Comparison of ENCODE assay signal across 30 mouse cellular contexts in genomic region chr1:24127866-24128265, GRCm38 (mm10). TPM values are rescaled to one million over a fixed set of nuclear protein-coding genes. Genes with fewer than 3 reads are reported as not detected.
"Had no signal": no experiment of that assay in that cellular context is flagged by ENCODE, and none has a peak within 500 bp of the region (broad histone marks: within the 10 kb centered on the region; RNA-seq: fewer than 3 reads in every experiment).

No protein-coding gene starts in this region.

- H3K27ac ChIP-seq: gastrocnemius, adult 2 months; heart, embryonic 10.5 days; heart, embryonic 13.5 days; heart, embryonic 15.5 days; hindbrain, embryonic 12.5 days; hindbrain, embryonic 15.5 days; hindbrain, postnatal 0 days; kidney, embryonic 15.5 days; kidney, postnatal 0 days; limb, embryonic 13.5 days; limb, embryonic 15.5 days; liver, embryonic 14.5 days had no signal

- H3K27me3 ChIP-seq: heart, embryonic 13.5 days; heart, embryonic 15.5 days; hindbrain, embryonic 12.5 days; hindbrain, embryonic 15.5 days; kidney, embryonic 15.5 days; limb, embryonic 13.5 days; limb, embryonic 15.5 days had no signal

- H3K4me1 ChIP-seq: heart, embryonic 10.5 days; heart, embryonic 13.5 days; heart, embryonic 15.5 days; hindbrain, embryonic 12.5 days; hindbrain, embryonic 15.5 days; kidney, embryonic 15.5 days; limb, embryonic 13.5 days; limb, embryonic 15.5 days had no signal

- DNase-seq: gastrocnemius, adult 2 months; gastrocnemius, postnatal 10 days; gastrocnemius, postnatal 25 days; heart, adult 18-20 months; heart, postnatal 14 days; heart, postnatal 36 days; kidney, adult 11 months; kidney, adult 2 months; kidney, adult 9 months; kidney, postnatal 14 days; kidney, postnatal 36 days; layer of hippocampus, adult 9-11 months; layer of hippocampus, postnatal 36 days; left cerebral cortex, postnatal 4 days had no signal

- H3K36me3 ChIP-seq: heart, embryonic 10.5 days; heart, embryonic 13.5 days; heart, embryonic 15.5 days; hindbrain, embryonic 12.5 days; hindbrain, embryonic 15.5 days; kidney, embryonic 15.5 days; limb, embryonic 13.5 days; limb, embryonic 15.5 days had no signal

- H3K4me3 ChIP-seq: gastrocnemius, adult 2 months; heart, embryonic 10.5 days; heart, embryonic 13.5 days; heart, embryonic 15.5 days; hindbrain, embryonic 12.5 days; hindbrain, embryonic 15.5 days; kidney, embryonic 15.5 days; limb, embryonic 13.5 days; limb, embryonic 15.5 days had no signal

- H3K9me3 ChIP-seq: heart, embryonic 10.5 days; heart, embryonic 13.5 days; heart, embryonic 15.5 days; hindbrain, embryonic 12.5 days; hindbrain, embryonic 15.5 days; kidney, embryonic 15.5 days; limb, embryonic 13.5 days; limb, embryonic 15.5 days had no signal

- H3K9ac ChIP-seq: heart, embryonic 13.5 days; heart, embryonic 15.5 days; hindbrain, embryonic 12.5 days; hindbrain, embryonic 15.5 days; kidney, embryonic 15.5 days; limb, embryonic 13.5 days; limb, embryonic 15.5 days; liver, embryonic 14.5 days had no signal

- H3K4me2 ChIP-seq: heart, embryonic 13.5 days; heart, embryonic 15.5 days; hindbrain, embryonic 12.5 days; hindbrain, embryonic 15.5 days; kidney, embryonic 15.5 days; limb, embryonic 13.5 days; limb, embryonic 15.5 days; liver, embryonic 11.5 days had no signal

- ATAC-seq: hindbrain, postnatal 0 days; intestine, embryonic 16.5 days had no signal

RNA-seq across cellular contexts. Expression of gene Col9a1, which starts 49.5 kb away (rescaled TPM):
- total RNA-seq: granulocyte monocyte progenitor cell, adult 5-6 weeks; heart, adult 8-10 months; hematopoietic stem cell, adult 5-6 weeks had no signal
- polyA plus RNA-seq: kidney, adult 2 months had no signal
